Mouse (Mus musculus) megakaryocyte, embryonic 14.5 days (primary cell): ENCODE results near the gene Gm5737.

Source experiments
- FLI1 ChIP-seq: IDR thresholded peaks from 2 replicates; pipeline ENCODE4 v1.6.1; 2012; ENCODE audit warnings: low read length, inconsistent platforms, mixed read lengths
- GATA1 ChIP-seq: IDR thresholded peaks from 3 replicates; pipeline ENCODE4 v1.6.1; 2012; ENCODE audit warnings: mixed read lengths, low read length, inconsistent platforms, borderline replicate concordance

GRCm38 (mm10) chr7:120862626-120863025 is 50.5 kb downstream of the Gm5737 start:
- TF ChIP-seq GATA1, result no peak
- TF ChIP-seq FLI1, result no peak
